Mouse (Mus musculus) stomach, postnatal 0 days (tissue): ENCODE measurements around the gene 1700001K19Rik.

Experiments
- CTCF ChIP-seq: IDR thresholded peaks from 2 replicates; pipeline ENCODE4 v1.5.1; 2016; ENCODE audit warnings: antibody characterized with exemption, low read depth, mild to moderate bottlenecking, moderate library complexity
- EP300 ChIP-seq: optimal IDR thresholded peaks from 2 replicates; pipeline ENCODE3; 2016; ENCODE audit warnings: antibody characterized with exemption

DNA sequence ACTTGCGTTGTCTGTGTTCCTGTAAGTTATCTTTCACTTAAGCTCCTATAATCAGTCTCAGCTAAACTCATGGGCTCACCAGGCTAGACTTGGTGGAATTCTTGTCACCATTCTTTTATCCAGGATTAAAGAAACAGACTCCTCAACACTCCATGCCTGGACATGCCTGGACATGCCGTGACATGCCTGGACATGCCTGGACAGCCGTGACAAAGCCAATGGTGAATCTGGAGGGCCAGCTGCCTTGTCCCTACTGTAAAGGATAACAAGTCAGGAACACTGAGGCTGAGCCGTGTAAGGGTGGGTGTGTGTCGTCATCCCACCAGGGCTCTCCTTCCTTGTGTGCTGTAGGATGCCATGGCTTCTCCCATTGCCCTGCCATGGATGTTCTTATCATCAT lies 42.6 kb upstream of the 1700001K19Rik start:
- TF ChIP-seq CTCF (no peak), EP300 (no peak)
